Mouse (Mus musculus) gonadal fat pad, adult 2 months (tissue): ENCODE results near the gene Gpr75. TPM values are rescaled to one million over a fixed set of nuclear protein-coding genes. Genes with fewer than 3 reads are reported as not detected.

Source experiments
- DNase-seq: peaks from one replicate; pipeline ENCODE4 v3.0.0-alpha.2; 2012; ENCODE audit warnings: low read depth
- polyA plus RNA-seq: library from polyadenylated mRNA; depleted of rRNA; stranded (reverse); fragments of >200 nt; gene quantifications from 2 replicates; pipeline ENCODE4 v1.2.3, GENCODE M21; 2012; rRNA removed

The Gpr75 gene
- 0.52 and 0.57 TPM in 2 replicates for polyA plus RNA-seq

- peak; percentile 12 for DNase-seq
Measured at GRCm38 (mm10) chr11:30885171-30885871, at the start of gene Gpr75, which contains the start of gene Asb3. Gpr75 (plus strand) TSS chr11:30885358. Asb3 (plus strand) TSS chr11:30885416.

GRCm38 (mm10) chr11:30838793-30839192, 46.4 kb upstream of the Gpr75 start:
- DNase-seq, result no peak

DNA sequence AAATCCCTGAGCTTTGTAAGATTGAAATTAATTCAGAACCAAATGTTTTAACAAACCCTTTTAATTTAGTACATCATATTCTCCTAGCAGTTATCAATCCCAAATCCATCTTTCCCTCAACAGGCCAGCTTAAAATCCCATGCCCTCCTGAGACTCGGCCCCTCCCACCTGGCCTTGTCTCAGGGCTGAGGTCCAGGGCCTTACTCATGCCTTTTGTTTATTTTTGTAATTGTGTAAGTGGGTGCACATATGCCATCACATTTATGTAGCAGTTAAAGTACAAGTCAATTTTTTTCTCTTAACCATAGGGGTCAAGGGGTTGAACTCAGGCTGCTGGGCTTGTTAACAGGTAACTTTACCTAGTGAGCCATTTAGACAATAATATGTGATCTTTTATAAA, 40.8 kb upstream of the Gpr75 start:
- DNase-seq, result no peak

DNA sequence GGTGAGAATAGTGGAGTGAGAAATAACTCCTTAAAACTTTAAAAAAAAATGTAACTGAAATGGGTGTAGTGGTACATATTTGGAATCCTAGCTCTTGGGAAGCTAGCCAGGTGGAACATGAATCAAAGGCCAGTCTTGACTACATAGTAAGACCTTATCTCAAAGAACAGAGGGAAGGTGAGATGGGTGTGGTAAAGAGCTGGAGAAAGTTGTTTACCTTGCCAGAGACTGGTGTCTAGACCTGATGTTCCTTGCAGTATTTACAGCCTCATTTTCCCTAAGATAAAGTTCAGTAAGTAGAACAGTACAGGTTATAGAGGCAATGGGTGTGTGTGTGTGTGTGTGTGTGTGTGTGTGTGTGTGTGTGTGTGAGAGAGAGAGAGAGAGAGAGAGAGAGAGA, 12.7 kb upstream of the Gpr75 start:
- no peak for DNase-seq

GRCm38 (mm10) chr11:30888153-30888552, 3.0 kb downstream of the Gpr75 start:
- DNase-seq, result no peak

GRCm38 (mm10) chr11:30896201-30896600, 11.0 kb downstream of the Gpr75 start:
- no peak for DNase-seq

- no peak for DNase-seq
Measured at GRCm38 (mm10) chr11:30899312-30899711, 14.2 kb downstream of the Gpr75 start.

DNA sequence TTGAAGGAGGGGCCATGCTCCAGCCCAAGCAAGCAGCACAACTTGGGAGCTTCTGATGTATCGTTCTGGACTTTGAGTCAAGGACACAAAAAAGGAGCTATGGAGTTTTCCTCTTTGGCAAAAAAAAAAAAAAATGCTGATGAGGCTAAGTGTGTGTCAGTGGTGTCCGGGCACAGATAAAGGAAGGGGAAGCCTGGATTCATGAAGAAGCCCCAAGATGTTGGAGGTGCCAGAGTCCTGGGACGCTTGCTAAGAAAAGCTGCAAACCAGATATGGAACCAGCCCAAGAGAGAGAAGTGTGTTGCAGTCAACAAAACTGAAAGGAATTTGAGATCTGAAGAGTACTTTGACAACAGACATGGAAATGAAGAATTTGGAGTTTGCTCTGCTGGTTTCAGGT, 27.2 kb downstream of the Gpr75 start:
- DNase-seq, result no peak

DNA sequence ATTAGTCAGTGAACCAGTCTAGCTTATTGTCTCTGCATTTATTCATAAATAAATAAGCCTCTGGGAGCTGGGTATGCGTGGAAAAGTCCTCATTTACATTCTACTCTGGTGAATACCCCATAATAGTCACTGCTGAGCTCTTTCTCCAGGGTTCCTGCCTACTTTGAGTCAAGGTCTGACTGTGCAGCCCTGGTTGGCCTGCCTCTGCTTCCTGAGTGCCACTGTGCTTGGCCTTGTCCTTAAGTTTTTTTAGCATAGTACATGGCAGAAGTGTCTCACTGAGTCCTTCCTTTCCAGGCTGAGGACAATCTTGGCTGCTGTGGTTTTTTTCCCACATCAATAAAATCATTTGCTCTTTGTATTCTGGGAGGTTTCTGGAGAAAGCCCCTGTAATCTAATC, 35.5 kb downstream of the Gpr75 start:
- DNase-seq, result no peak

- DNase-seq, result no peak
Measured at GRCm38 (mm10) chr11:30923283-30923682, 38.1 kb downstream of the Gpr75 start.

- DNase-seq, result no peak
Measured at GRCm38 (mm10) chr11:30928079-30928478, 42.9 kb downstream of the Gpr75 start.

DNA sequence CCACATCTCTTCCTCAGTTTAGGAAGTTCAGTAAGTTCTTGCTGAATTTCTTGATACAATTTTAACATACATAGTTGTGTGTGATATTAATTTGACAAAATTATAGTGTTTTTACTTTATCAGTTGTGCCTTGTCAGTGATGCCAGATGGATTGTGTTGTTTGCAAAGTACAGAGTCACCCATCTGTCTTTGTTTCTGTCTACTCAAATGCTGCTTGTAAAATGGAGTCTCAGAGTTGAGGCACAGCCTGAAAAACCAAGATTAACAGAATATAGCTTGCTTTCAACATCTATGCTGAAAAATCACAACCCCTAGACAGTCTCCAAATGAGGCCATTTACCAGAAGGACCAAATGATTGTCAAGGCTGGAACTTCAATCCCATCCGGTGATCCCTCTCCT, 43.3 kb downstream of the Gpr75 start:
- DNase-seq, result no peak

Other genes with a start within 250 kb of the Gpr75 start
- 12.3 and 15.3 TPM in 2 replicates for gene Acyp2, start 235.8 kb upstream of the Gpr75 start, polyA plus RNA-seq
- 17.5 and 18.0 TPM in 2 replicates for gene Psme4, start 113.6 kb upstream of the Gpr75 start, polyA plus RNA-seq
- gene Asb3, start 58 bp downstream of the Gpr75 start, polyA plus RNA-seq, result 4.1 and 4.6 TPM in 2 replicates
- 40.7 and 54.7 TPM in 2 replicates for gene Erlec1, start 69.0 kb downstream of the Gpr75 start, polyA plus RNA-seq
- 2.1 and 3.1 TPM in 2 replicates for gene Chac2, start 101.0 kb downstream of the Gpr75 start, polyA plus RNA-seq